Mouse (Mus musculus) lung, postnatal 0 days (tissue): ENCODE data around the gene Sec14l5. TPM values are rescaled to one million over a fixed set of nuclear protein-coding genes. Genes with fewer than 3 reads are reported as not detected.
"Not testable (repeated sequence)": the region's sequence is repeated elsewhere in the genome, so short reads cannot be mapped to it uniquely, and the experiment has no call there.

Experiments
- ATAC-seq: fragments of 200-750 bp; cut with Nextera tagmentation; 2 replicates; pipeline ENCODE4 v1.8.0; 2017; ENCODE audit warnings: moderate library complexity
- DNase-seq: peaks from one replicate; pipeline ENCODE4 v3.0.0-alpha.2; 2016; ENCODE audit warnings: low spot score
- H3K27ac ChIP-seq: fragments of 300-500 bp; sonication (generic); 2 replicates; pipeline ENCODE4 v1.5.1; 2014; ENCODE audit warnings: antibody characterized with exemption, mild to moderate bottlenecking, low read length, mixed read lengths
- H3K27me3 ChIP-seq: fragments of 300-500 bp; sonication (generic); replicated peaks from 2 replicates; pipeline ENCODE4 v1.6.1; 2014; ENCODE audit warnings: low read length, mixed read lengths; ENCODE audit not compliant: insufficient read depth
- H3K36me3 ChIP-seq: fragments of 300-500 bp; sonication (generic); 2 replicates; pipeline ENCODE4 v1.6.1; 2014; ENCODE audit warnings: low read length, mixed read lengths; ENCODE audit not compliant: insufficient read depth
- H3K4me1 ChIP-seq: fragments of 300-500 bp; sonication (generic); 2 replicates; pipeline ENCODE4 v1.6.1; 2014; ENCODE audit warnings: antibody characterized with exemption, low read depth, low read length, mixed read lengths; ENCODE audit not compliant: insufficient read depth
- H3K4me2 ChIP-seq: fragments of 300-500 bp; sonication (generic); replicated peaks from 2 replicates; pipeline ENCODE4 v1.6.1; 2014; ENCODE audit warnings: low read depth, mild to moderate bottlenecking, low read length, moderate library complexity, mixed read lengths
- H3K4me3 ChIP-seq: fragments of 300-500 bp; sonication (generic); 2 replicates; pipeline ENCODE4 v1.5.1; 2014; ENCODE audit warnings: low read depth, low read length
- H3K9ac ChIP-seq: fragments of 300-500 bp; sonication (generic); replicated peaks from 2 replicates; pipeline ENCODE4 v1.6.1; 2014; ENCODE audit warnings: low read depth, mild to moderate bottlenecking
- H3K9me3 ChIP-seq: fragments of 300-500 bp; sonication (generic); 2 replicates; pipeline ENCODE4 v1.6.1; 2016; ENCODE audit warnings: low read length, mixed read lengths
- CTCF ChIP-seq: IDR thresholded peaks from 2 replicates; pipeline ENCODE4 v1.5.1; 2016; ENCODE audit warnings: antibody characterized with exemption, mild to moderate bottlenecking
- EP300 ChIP-seq: IDR thresholded peaks from 2 replicates; pipeline ENCODE4 v1.6.1; 2016; ENCODE audit warnings: antibody characterized with exemption, mild to moderate bottlenecking, control low read depth
- WGBS: fragments of 180-500 bp; shearing (Covaris S2); extraction: QIAGEN DNeasy Blood & Tissue Kit; methylation state at CpG from one replicate; pipeline ENCODE4 v1.1.7; 2014; 5-methylcytosine and 5-hydroxymethylcytosine counted together
- polyA plus RNA-seq: library from polyadenylated mRNA; unstranded; fragments of >200 nt; fragmentation: Nextera tagmentation; extraction: Ambion mirVana; gene quantifications from 2 replicates; pipeline ENCODE4 v1.2.1, GENCODE M21; 2015

Sec14l5 gene
- polyA plus RNA-seq, 1 experiment from 2014 or later = 0.20 TPM

GRCm38 (mm10) chr16:5216686-5217085 lies 69.8 kb downstream of the Sec14l5 start:
- 46% methylated on average over 6 of the region's 6 CpGs for WGBS
- Histone ChIP-seq H3K27ac (no peak overlapping the region), H3K36me3 (no peaks in the 10 kb centered on the region), H3K4me3 (no peak overlapping the region), H3K9me3 (no peaks in the 10 kb centered on the region), H3K4me2 (no peak overlapping the region), H3K9ac (no peak overlapping the region), H3K27me3 (no peaks in the 10 kb centered on the region), H3K4me1 (no peaks in the 10 kb centered on the region; the same call in 1 of the 2 replicates)
- TF ChIP-seq CTCF (no peak), EP300 (no peak)
- no peak for DNase-seq
- ATAC-seq = no peak

GRCm38 (mm10) chr16:5217341-5218133 lies 70.6 kb downstream of the Sec14l5 start:
- no peaks in the 10 kb centered on the region for H3K36me3 ChIP-seq
- no peak for DNase-seq
- H3K27ac ChIP-seq = no peak overlapping the region
- WGBS = 60% methylated on average over 5 of the region's 5 CpGs
- no peaks in the 10 kb centered on the region for H3K27me3 ChIP-seq
- H3K4me2 ChIP-seq = no peak overlapping the region
- no peak overlapping the region for H3K4me3 ChIP-seq
- no peak for TF ChIP-seq CTCF
- TF ChIP-seq EP300 = no peak
- H3K4me1 ChIP-seq = no peaks in the 10 kb centered on the region; the same call in 1 of the 2 replicates
- ATAC-seq = no peak
- H3K9ac ChIP-seq = no peak overlapping the region
- no peaks in the 10 kb centered on the region for H3K9me3 ChIP-seq

- H3K4me3 ChIP-seq = peak overlapping the region; percentile 26
- WGBS = 17% methylated on average over 4 of the region's 4 CpGs
- peak; percentile 62 for DNase-seq
- H3K4me2 ChIP-seq = peak overlapping the region; percentile 45
- H3K9ac ChIP-seq = no peak overlapping the region
- H3K4me1 ChIP-seq = no peaks in the 10 kb centered on the region; the same call in 1 of the 2 replicates
- no peak for TF ChIP-seq EP300
- no peak for TF ChIP-seq CTCF
- H3K27ac ChIP-seq = peak overlapping the region; percentile 66
- no peaks in the 10 kb centered on the region for H3K9me3 ChIP-seq
- H3K27me3 ChIP-seq = no peaks in the 10 kb centered on the region
- ATAC-seq = peak; percentile 61
- no peaks in the 10 kb centered on the region for H3K36me3 ChIP-seq
Measured at GRCm38 (mm10) chr16:5221403-5221802, 74.5 kb downstream of the Sec14l5 start.

- WGBS = 35% methylated on average over 6 of the region's 6 CpGs
- H3K4me2 ChIP-seq = peak within 1 kb of the TSS; percentile 45
- peak; percentile 80 for DNase-seq
- no peaks in the 10 kb centered on the region; the same call in 1 of the 2 replicates for H3K4me1 ChIP-seq
- H3K27ac ChIP-seq = peak within 1 kb of the TSS; percentile 66
- no peaks in the 10 kb centered on the region for H3K36me3 ChIP-seq
- H3K27me3 ChIP-seq = no peaks in the 10 kb centered on the region
- TF ChIP-seq CTCF (no peak), EP300 (0 out of 2 replicates have a peak, but pooled peaks have one; percentile 26)
- peak within 1 kb of the TSS; percentile 26 for H3K4me3 ChIP-seq
- ATAC-seq = peak; percentile 93
- no peak within 1 kb of the TSS for H3K9ac ChIP-seq
- H3K9me3 ChIP-seq = no peaks in the 10 kb centered on the region
Measured at GRCm38 (mm10) chr16:5222140-5222539, 75.2 kb downstream of the Sec14l5 start, which contains the start of gene AU021092. AU021092 (minus strand) TSS chr16:5222299.

GRCm38 (mm10) chr16:5226534-5226933 lies 79.6 kb downstream of the Sec14l5 start:
- 3% methylated on average over 1 of the region's 1 CpGs for WGBS
- H3K27ac ChIP-seq, H3K4me2 ChIP-seq, H3K4me3 ChIP-seq, DNase-seq, H3K9ac ChIP-seq, H3K9me3 ChIP-seq, ATAC-seq, H3K36me3 ChIP-seq, H3K4me1 ChIP-seq, H3K27me3 ChIP-seq: not testable (repeated sequence)

- not testable (repeated sequence) for H3K4me3 ChIP-seq, ATAC-seq, H3K4me2 ChIP-seq, H3K27me3 ChIP-seq, H3K9ac ChIP-seq, DNase-seq, H3K4me1 ChIP-seq, H3K36me3 ChIP-seq, H3K9me3 ChIP-seq, H3K27ac ChIP-seq
- 68% methylated on average over 19 of the region's 19 CpGs for WGBS
Measured at GRCm38 (mm10) chr16:5227501-5227900, 80.6 kb downstream of the Sec14l5 start.

- not testable (repeated sequence) for H3K36me3 ChIP-seq, ATAC-seq, H3K4me3 ChIP-seq, H3K4me1 ChIP-seq, H3K27me3 ChIP-seq, H3K27ac ChIP-seq, H3K4me2 ChIP-seq, H3K9me3 ChIP-seq, H3K9ac ChIP-seq, DNase-seq
- 63% methylated on average over 3 of the region's 3 CpGs for WGBS
Measured at GRCm38 (mm10) chr16:5228103-5228502, 81.2 kb downstream of the Sec14l5 start.
